Mouse (Mus musculus) cortical plate, adult 2 months (tissue): ENCODE data around the gene Nrl. TPM values are rescaled to one million over a fixed set of nuclear protein-coding genes. Genes with fewer than 3 reads are reported as not detected.

Source experiments
- H3K27ac ChIP-seq: fragments of 200-500 bp; 2 replicates; pipeline ENCODE4 v1.5.1; 2012; ENCODE audit warnings: low read length, control low read depth, inconsistent platforms; ENCODE audit not compliant: insufficient read depth
- H3K4me1 ChIP-seq: fragments of 200-500 bp; 2 replicates; pipeline ENCODE4 v1.6.1; 2011; ENCODE audit warnings: low read length; ENCODE audit not compliant: control insufficient read depth, insufficient read depth
- H3K4me3 ChIP-seq: fragments of 200-500 bp; 2 replicates; pipeline ENCODE4 v1.5.1; 2011; ENCODE audit warnings: mild to moderate bottlenecking, low read length, control low read depth; ENCODE audit not compliant: insufficient read depth
- CTCF ChIP-seq: fragments of 200-500 bp; IDR thresholded peaks from 2 replicates; pipeline ENCODE4 v1.5.1; 2011; ENCODE audit warnings: mild to moderate bottlenecking, control low read depth, low read length; ENCODE audit not compliant: insufficient read depth; ENCODE audit errors: extremely low read depth
- POLR2A ChIP-seq: fragments of 200-500 bp; IDR thresholded peaks from 2 replicates; pipeline ENCODE4 v1.6.1; 2011; ENCODE audit warnings: mild to moderate bottlenecking, low read length, control low read depth; ENCODE audit not compliant: insufficient read depth; ENCODE audit errors: extremely low read depth
- polyA plus RNA-seq: library from polyadenylated mRNA; depleted of rRNA; stranded (reverse); fragments of >200 nt; gene quantifications from 2 replicates; pipeline ENCODE4 v1.2.3, GENCODE M21; 2012; rRNA removed

Gene Nrl
- polyA plus RNA-seq, 1 experiment: 0.21 TPM

GRCm38 (mm10) chr14:55469821-55470220, 55.0 kb downstream of the Nrl start:
- no peak for TF ChIP-seq POLR2A
- no peak for TF ChIP-seq CTCF
- Histone ChIP-seq H3K4me1 (no peaks in the 10 kb centered on the region), H3K27ac (no peak overlapping the region), H3K4me3 (no peak overlapping the region)

GRCm38 (mm10) chr14:55469041-55469440, 55.7 kb downstream of the Nrl start:
- H3K4me1 ChIP-seq: no peaks in the 10 kb centered on the region
- TF ChIP-seq POLR2A: no peak
- no peak for TF ChIP-seq CTCF
- no peak overlapping the region for H3K27ac ChIP-seq
- no peak overlapping the region for H3K4me3 ChIP-seq

Other genes starting within 250 kb of the Nrl start
- gene Dhrs4, start 46.2 kb downstream of the Nrl start, polyA plus RNA-seq: 14.3 and 16.0 TPM in 2 replicates
- 56.0 and 63.7 TPM in 2 replicates for gene Carmil3, start 34.3 kb downstream of the Nrl start, polyA plus RNA-seq
- gene Cpne6, start 14.5 kb downstream of the Nrl start, polyA plus RNA-seq: 195 and 268 TPM in 2 replicates
- gene Pck2, start 15.3 kb upstream of the Nrl start, polyA plus RNA-seq: 27.2 and 35.7 TPM in 2 replicates
- 94.6 and 110 TPM in 2 replicates for gene Dcaf11, start 35.0 kb upstream of the Nrl start, polyA plus RNA-seq
- 0.86 and 1.7 TPM in 2 replicates for gene A730061H03Rik, start 35.4 kb upstream of the Nrl start, polyA plus RNA-seq
- gene Fitm1, start 50.6 kb upstream of the Nrl start, polyA plus RNA-seq: not detected in 2 replicates
- gene Psme1, start 53.1 kb upstream of the Nrl start, polyA plus RNA-seq: 50.2 and 61.4 TPM in 2 replicates
- gene Emc9, start 60.3 kb upstream of the Nrl start, polyA plus RNA-seq: 51.9 and 55.3 TPM in 2 replicates
- gene Psme2, start 66.1 kb upstream of the Nrl start, polyA plus RNA-seq: 37.3 and 44.5 TPM in 2 replicates
- gene Rnf31, start 66.7 kb upstream of the Nrl start, polyA plus RNA-seq: 22.5 and 24.7 TPM in 2 replicates
- 18.2 and 21.2 TPM in 2 replicates for gene Irf9, start 78.6 kb upstream of the Nrl start, polyA plus RNA-seq
- gene Rec8, start 93.1 kb upstream of the Nrl start, polyA plus RNA-seq: 5.0 and 5.8 TPM in 2 replicates
- 152 and 165 TPM in 2 replicates for gene Ipo4, start 111.0 kb upstream of the Nrl start, polyA plus RNA-seq
- gene Gm49378, start 112.9 kb upstream of the Nrl start, polyA plus RNA-seq: 6.5 and 6.6 TPM in 2 replicates
- 30.8 and 33.7 TPM in 2 replicates for gene Tm9sf1, start 118.8 kb upstream of the Nrl start, polyA plus RNA-seq
- gene Tssk4, start 125.2 kb upstream of the Nrl start, polyA plus RNA-seq: 0.79 and 1.0 TPM in 2 replicates
- gene Mdp1, start 135.5 kb upstream of the Nrl start, polyA plus RNA-seq: 46.8 and 47.9 TPM in 2 replicates
- gene Gmpr2, start 147.0 kb upstream of the Nrl start, polyA plus RNA-seq: 31.4 and 35.1 TPM in 2 replicates
- 346 and 353 TPM in 2 replicates for gene Nedd8, start 147.1 kb upstream of the Nrl start, polyA plus RNA-seq
- gene Tinf2, start 156.8 kb upstream of the Nrl start, polyA plus RNA-seq: 16.1 and 18.7 TPM in 2 replicates
- gene Tgm1, start 188.9 kb upstream of the Nrl start, polyA plus RNA-seq: 0.04 and 0.08 TPM in 2 replicates
- gene Rabggta, start 197.3 kb upstream of the Nrl start, polyA plus RNA-seq: 64.7 and 67.9 TPM in 2 replicates
- 117 TPM in 2 replicates for gene Dhrs1, start 220.7 kb upstream of the Nrl start, polyA plus RNA-seq
- 9.1 and 9.2 TPM in 2 replicates for gene Nop9, start 220.7 kb upstream of the Nrl start, polyA plus RNA-seq
- 16.9 and 18.2 TPM in 2 replicates for gene Cideb, start 233.5 kb upstream of the Nrl start, polyA plus RNA-seq
- gene Ltb4r2, start 236.4 kb upstream of the Nrl start, polyA plus RNA-seq: 0.15 and 0.17 TPM in 2 replicates
- 0.25 and 0.45 TPM in 2 replicates for gene Ltb4r1, start 241.0 kb upstream of the Nrl start, polyA plus RNA-seq